Mouse (Mus musculus) G1E (cell line): ENCODE measurements around the gene Igfbp4.

ENCODE experiments used
- GATA1 ChIP-seq: IDR thresholded peaks from 2 replicates; pipeline ENCODE4 v1.6.1; 2012; ENCODE audit warnings: borderline replicate concordance, low read length, inconsistent platforms, mixed read lengths
- POLR2AphosphoS5 ChIP-seq: IDR thresholded peaks from 2 replicates; pipeline ENCODE4 v1.6.1; 2012; ENCODE audit warnings: low read depth, low read length, inconsistent platforms; ENCODE audit not compliant: insufficient replicate concordance
- TAL1 ChIP-seq: conservative IDR thresholded peaks from 2 replicates; pipeline ENCODE4 v1.6.1; 2012; ENCODE audit warnings: low read depth, low read length, inconsistent platforms, mixed read lengths

DNA sequence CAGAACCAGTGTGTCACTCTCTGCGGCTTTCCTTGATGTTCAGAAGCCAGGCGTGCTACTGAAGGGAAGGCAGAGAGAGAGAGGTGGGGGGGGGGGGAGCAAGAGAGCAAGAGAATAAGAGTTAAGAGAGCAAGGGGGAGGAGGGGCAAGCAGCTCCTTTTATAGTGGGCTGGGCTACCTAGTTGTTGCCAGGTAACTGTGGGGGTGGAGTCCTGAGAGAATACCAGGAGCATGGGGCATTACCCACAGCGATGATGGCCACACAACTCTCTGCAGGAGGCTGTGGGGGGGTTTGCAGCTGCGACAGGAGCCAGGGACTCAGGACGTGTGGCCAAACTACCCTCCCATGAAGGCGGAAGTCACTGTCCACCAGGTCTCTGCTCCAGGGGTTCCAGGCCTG lies 15.2 kb upstream of the Igfbp4 start:
- TF ChIP-seq TAL1 (no peak), GATA1 (no peak), POLR2AphosphoS5 (no peak)
